Mouse (Mus musculus): ENCODE measurements around the gene Pigr.

Gene Pigr

DNA sequence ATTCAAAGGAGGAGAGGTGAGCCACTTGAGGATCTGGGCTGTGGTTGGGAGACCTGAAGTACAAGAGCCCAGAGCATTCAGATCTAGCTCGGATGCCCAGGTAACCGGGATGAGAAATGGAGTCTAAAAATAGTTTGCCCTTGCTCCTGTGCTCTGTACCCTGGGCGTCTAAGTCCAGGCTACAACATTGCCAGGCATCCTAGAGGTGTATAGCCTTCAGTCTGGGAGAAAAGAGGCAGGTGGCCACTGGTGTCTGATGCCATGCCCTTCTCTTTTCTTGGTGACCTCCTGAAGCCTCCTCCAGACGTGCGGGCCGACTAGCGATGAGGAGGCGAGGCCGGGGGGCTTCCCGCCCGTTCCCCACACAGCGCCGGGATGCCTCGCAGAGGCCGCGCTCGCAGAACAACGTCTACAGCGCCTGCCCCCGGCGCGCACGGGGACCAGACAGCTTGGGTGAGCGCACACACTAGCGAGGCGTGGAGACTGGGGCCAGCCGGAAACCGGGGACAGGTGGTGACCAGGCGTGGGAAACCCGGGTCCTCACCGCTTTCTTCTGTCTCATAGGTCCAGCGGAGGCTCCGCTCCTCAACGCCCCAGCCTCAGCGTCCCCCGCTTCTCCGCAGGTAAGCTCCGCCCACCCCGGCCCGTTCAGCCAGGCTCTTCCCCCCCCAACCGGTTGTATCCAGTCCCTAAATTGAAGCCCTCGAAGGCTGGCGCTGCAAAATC, 51.6 kb downstream of the Pigr start:
- in situ Hi-C loops (cut with MseI, MboI) = loop anchor here in 1 of 2 experiments (5.0 kb wide), 2 partner anchors 109 to 179 kb away; no protein-coding TSS in a partner anchor

DNA sequence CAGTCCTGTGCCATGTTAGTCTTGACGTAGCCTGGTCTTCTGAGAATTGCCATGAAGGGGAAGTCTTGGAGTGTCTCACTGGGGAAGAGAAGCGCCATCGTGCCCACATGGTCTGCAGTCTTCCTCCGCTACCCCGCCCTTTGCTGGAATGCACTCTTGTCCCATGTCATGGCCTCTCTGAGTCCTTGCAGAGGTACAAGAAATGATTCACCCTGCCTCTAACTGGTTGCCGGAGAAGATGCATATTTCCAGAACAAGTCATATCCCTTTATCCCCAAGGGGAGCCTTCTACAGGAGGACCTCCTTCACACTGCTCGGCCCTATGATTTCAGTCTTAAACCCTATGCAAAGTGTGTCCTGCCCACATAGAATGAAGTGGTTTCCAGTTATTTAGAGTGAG, 53.4 kb downstream of the Pigr start:
- in situ Hi-C loops (cut with MseI, MboI) = loop anchor here (5.0 kb wide), 3 partner anchors 47 to 177 kb away; no protein-coding TSS in a partner anchor

GRCm38 (mm10) chr1:130883146-130883545, 56.7 kb downstream of the Pigr start:
- in situ Hi-C loops (cut with MseI, MboI) = loop anchor here in 1 of 2 experiments (5.0 kb wide), 1 partner anchor 44 kb away; no protein-coding TSS in a partner anchor

DNA sequence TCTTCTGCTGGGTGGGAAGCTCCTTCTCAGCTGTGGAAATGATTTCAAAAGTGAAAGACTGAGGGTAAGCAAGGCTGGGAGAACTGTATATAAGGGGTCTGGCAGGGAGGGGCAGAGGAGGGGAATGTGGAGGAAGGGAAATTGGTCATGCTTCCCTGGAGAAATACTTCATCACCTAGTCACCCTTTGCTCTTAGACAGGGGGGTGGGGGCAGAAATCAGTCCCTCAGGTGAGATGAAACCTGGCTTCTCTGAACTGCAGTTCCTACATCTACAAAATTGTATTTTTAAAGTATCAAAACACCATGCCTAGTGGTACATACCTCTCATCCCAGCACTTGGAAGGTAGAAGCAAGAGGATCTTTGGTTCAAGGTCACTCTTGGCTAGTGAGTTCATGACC, 60.9 kb downstream of the Pigr start, which contains the start of gene Il24:
Gene Il24, minus strand, starts transcription at position 101 of the 400 bp plus-strand sequence.
- in situ Hi-C loops (cut with MseI, MboI) = no loop called here

DNA sequence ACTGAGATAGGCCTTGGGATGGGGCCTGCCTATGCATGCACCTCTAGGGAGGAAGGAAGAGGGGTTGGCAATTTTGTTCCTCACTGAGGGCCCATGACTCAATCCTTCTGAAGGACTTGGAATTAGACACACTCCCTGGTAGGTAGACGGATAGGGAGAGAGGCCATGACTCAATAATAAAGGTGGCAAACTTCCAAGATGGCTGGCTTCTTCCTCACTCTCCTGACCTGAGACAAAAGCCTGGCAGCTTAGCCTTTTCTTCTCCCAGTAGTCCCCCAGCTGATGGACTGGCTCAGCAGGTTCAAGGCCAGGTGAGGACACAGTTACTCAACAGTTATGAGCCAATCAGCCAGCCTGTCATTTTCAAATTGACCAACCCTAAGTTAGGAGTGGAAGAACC, 66.0 kb downstream of the Pigr start:
- in situ Hi-C loops (cut with MseI, MboI) = no loop called here

GRCm38 (mm10) chr1:130893329-130894040, 67.0 kb downstream of the Pigr start:
- in situ Hi-C loops (cut with MseI, MboI) = no loop called here

DNA sequence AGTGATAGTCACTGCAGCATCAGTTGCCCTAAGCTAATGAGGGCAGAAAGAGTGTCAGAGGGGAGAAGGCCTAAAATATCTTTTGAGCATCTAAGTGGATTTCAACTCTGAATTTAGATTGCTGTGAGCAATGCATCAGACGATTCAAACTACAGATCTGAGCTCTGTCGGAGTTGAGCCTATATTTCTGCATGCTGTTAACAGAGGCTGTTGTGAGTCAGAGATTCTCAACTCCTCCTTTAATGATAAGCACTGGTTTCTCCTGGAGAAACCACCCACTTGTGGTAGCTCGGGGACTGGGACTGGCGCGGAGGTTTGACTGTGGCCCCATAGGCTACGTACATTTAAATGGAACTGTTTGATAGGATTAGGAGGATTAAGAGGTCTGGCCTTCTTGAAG, 68.0 kb downstream of the Pigr start:
- in situ Hi-C loops (cut with MseI, MboI) = no loop called here

All from mouse trophoblast stem cell (cell line).